Mouse (Mus musculus): ENCODE data around the gene Klf1. TPM values are rescaled to one million over a fixed set of nuclear protein-coding genes. Genes with fewer than 3 reads are reported as not detected.
A peak's percentile ranks its signal among the peaks of the same experiment; 100 is the strongest.

The Klf1 gene
- total and polyA plus RNA-seq, 2 experiments from 2014 or later: 0.56 TPM; not detected in 1

DNA sequence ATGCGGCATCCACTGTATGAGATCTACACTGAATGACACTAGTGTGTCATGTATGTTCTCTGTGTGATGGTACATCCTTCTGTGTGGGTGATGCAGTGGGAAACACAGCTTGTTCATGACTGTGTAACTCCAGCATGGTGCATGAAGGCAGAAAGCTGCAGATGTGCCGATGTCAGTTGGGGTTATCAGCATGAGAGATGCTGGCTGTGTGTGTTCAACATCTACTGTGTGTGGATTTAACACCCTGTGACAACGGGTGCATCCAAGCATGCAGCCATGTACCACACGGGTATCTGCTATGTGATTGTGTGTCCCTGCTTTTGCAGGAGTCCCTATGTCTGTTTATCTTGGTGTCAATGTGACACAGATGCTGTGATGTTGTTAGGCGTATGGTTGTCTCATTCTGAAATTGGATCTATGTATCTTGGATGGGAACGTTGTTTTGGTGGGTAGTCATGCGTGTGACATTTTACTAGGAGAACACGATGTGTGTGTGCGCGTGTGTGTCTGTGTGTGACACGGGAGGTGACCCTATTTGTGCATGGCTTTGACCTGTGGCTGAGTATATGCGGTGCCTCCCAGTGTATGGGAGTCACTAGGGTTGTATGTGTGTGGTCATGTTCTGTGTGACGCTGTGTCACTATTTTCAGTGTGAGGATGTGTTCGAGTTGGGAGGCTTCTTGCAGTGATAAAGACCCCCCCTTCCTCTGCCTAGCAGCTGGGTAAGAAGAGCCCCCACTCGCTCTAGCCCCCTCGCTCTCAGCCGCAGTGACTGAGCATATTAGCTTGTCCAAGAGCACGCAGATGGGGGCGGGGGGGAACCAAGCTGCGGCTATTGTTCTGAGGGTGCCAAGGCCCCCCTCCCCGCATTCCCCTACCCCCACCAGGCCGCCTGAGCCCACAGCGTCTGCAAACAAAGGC is 34.6 kb downstream of the Klf1 start:
- Histone ChIP-seq H3K9ac (replicated peaks; ENCODE audit: low read depth, low read length) (no peak overlapping the region), H3K4me2 (ENCODE audit: low read depth, low read length) (peak overlapping the region; percentile 66; the same call in 1 of the 2 replicates), H3K4me1 (ENCODE audit: control insufficient read depth, insufficient read depth) (0 out of 2 replicates have a peak, but pooled peaks cover 6% of the 10 kb centered on the region), H3K4me3 (ENCODE audit: low read depth, low read length) (peak overlapping the region; percentile 43), H3K27me3 (ENCODE audit: control insufficient read depth, insufficient read depth, low read length) (peaks cover 69% of the 10 kb centered on the region), H3K27ac (ENCODE audit: low read depth) (no peak overlapping the region), H3K9me3 (replicated peaks; ENCODE audit: control insufficient read depth, low read length) (no peaks in the 10 kb centered on the region), H3K36me3 (replicated peaks; ENCODE audit: control insufficient read depth, insufficient read depth, low read length) (no peaks in the 10 kb centered on the region)
- no peak for DNase-seq (ENCODE audit: low spot score)
- no peak for ATAC-seq (ENCODE audit: insufficient read depth, low read depth)
- 26% methylated on average over 23 of the region's 23 CpGs for WGBS
- TF ChIP-seq EP300 (IDR thresholded peaks at IDR 0.05; ENCODE audit: low read depth) (no peak), CTCF (IDR thresholded peaks at IDR 0.05; ENCODE audit: low read depth) (no peak)

- no peak within 1 kb of the TSS for H3K27ac ChIP-seq (ENCODE audit: low read depth)
- peaks cover 68% of the 10 kb centered on the region for H3K27me3 ChIP-seq (ENCODE audit: control insufficient read depth, insufficient read depth, low read length)
- peak; percentile 57 for ATAC-seq (ENCODE audit: insufficient read depth, low read depth)
- H3K9ac ChIP-seq (replicated peaks; ENCODE audit: low read depth, low read length): no peak within 1 kb of the TSS
- H3K9me3 ChIP-seq (replicated peaks; ENCODE audit: control insufficient read depth, low read length): no peaks in the 10 kb centered on the region
- WGBS: under 1% methylated on average over 42 of the region's 50 CpGs
- H3K36me3 ChIP-seq (replicated peaks; ENCODE audit: control insufficient read depth, insufficient read depth, low read length): no peaks in the 10 kb centered on the region
- peak within 1 kb of the TSS; percentile 43 for H3K4me3 ChIP-seq (ENCODE audit: low read depth, low read length)
- peak; percentile 50 for DNase-seq (ENCODE audit: low spot score)
- peak within 1 kb of the TSS; percentile 66 for H3K4me2 ChIP-seq (ENCODE audit: low read depth, low read length)
- TF ChIP-seq CTCF (IDR thresholded peaks at IDR 0.05; ENCODE audit: low read depth): 0 out of 2 replicates have a peak, but pooled peaks have one; percentile 31
- TF ChIP-seq EP300 (IDR thresholded peaks at IDR 0.05; ENCODE audit: low read depth): no peak
- H3K4me1 ChIP-seq (ENCODE audit: control insufficient read depth, insufficient read depth): 0 out of 2 replicates have a peak, but pooled peaks cover 6% of the 10 kb centered on the region
Measured at GRCm38 (mm10) chr8:84936962-84937546, 35.3 kb downstream of the Klf1 start, which contains the start of gene Mast1. TSS of gene Mast1 (minus strand) at chr8:84937359.

- WGBS: 57% methylated on average over 13 of the region's 13 CpGs
- TF ChIP-seq CTCF (IDR thresholded peaks at IDR 0.05; ENCODE audit: low read depth) (no peak), EP300 (IDR thresholded peaks at IDR 0.05; ENCODE audit: low read depth) (no peak)
- Histone ChIP-seq H3K27me3 (ENCODE audit: control insufficient read depth, insufficient read depth, low read length) (peaks cover 68% of the 10 kb centered on the region), H3K36me3 (replicated peaks; ENCODE audit: control insufficient read depth, insufficient read depth, low read length) (no peaks in the 10 kb centered on the region), H3K4me2 (ENCODE audit: low read depth, low read length) (no peak overlapping the region), H3K9me3 (replicated peaks; ENCODE audit: control insufficient read depth, low read length) (no peaks in the 10 kb centered on the region), H3K4me3 (ENCODE audit: low read depth, low read length) (no peak overlapping the region), H3K9ac (replicated peaks; ENCODE audit: low read depth, low read length) (no peak overlapping the region), H3K4me1 (ENCODE audit: control insufficient read depth, insufficient read depth) (0 out of 2 replicates have a peak, but pooled peaks cover 6% of the 10 kb centered on the region), H3K27ac (ENCODE audit: low read depth) (no peak overlapping the region)
- no peak for DNase-seq (ENCODE audit: low spot score)
- no peak for ATAC-seq (ENCODE audit: insufficient read depth, low read depth)
Measured at GRCm38 (mm10) chr8:84937620-84938485, 36.1 kb downstream of the Klf1 start.

- Histone ChIP-seq H3K36me3 (replicated peaks; ENCODE audit: control insufficient read depth, insufficient read depth, low read length) (no peaks in the 10 kb centered on the region), H3K27ac (ENCODE audit: low read depth) (no peak overlapping the region), H3K4me2 (ENCODE audit: low read depth, low read length) (no peak overlapping the region), H3K9ac (replicated peaks; ENCODE audit: low read depth, low read length) (no peak overlapping the region), H3K9me3 (replicated peaks; ENCODE audit: control insufficient read depth, low read length) (no peaks in the 10 kb centered on the region), H3K27me3 (ENCODE audit: control insufficient read depth, insufficient read depth, low read length) (peaks cover 63% of the 10 kb centered on the region), H3K4me3 (ENCODE audit: low read depth, low read length) (no peak overlapping the region), H3K4me1 (ENCODE audit: control insufficient read depth, insufficient read depth) (0 out of 2 replicates have a peak, but pooled peaks cover 5% of the 10 kb centered on the region)
- 22% methylated on average over 4 of the region's 4 CpGs for WGBS
- no peak for DNase-seq (ENCODE audit: low spot score)
- TF ChIP-seq EP300 (IDR thresholded peaks at IDR 0.05; ENCODE audit: low read depth) (no peak), CTCF (IDR thresholded peaks at IDR 0.05; ENCODE audit: low read depth) (no peak)
- no peak for ATAC-seq (ENCODE audit: insufficient read depth, low read depth)
Measured at GRCm38 (mm10) chr8:84943699-84944098, 42.0 kb downstream of the Klf1 start.
